Mouse (Mus musculus) midbrain, embryonic 10.5 days (tissue): ENCODE measurements at regions not wholly inside any gene's neighbourhood (a gene's known extent, or its start where the extent isn't known, plus 50 kb on each side); places are given as distances from the start of the nearest gene placed in this dataset.

Source experiments
- DNase-seq: peaks from one replicate; pipeline ENCODE4 v3.0.0-alpha.2; 2017; ENCODE audit warnings: low spot score
- H3K27ac ChIP-seq: fragments of 300-500 bp; sonication (generic); replicated peaks from 2 replicates; pipeline ENCODE4 v1.5.1; 2016; ENCODE audit warnings: mild to moderate bottlenecking
- H3K27me3 ChIP-seq: fragments of 300-500 bp; sonication (generic); 2 replicates; pipeline ENCODE4 v1.6.1; 2016; ENCODE audit warnings: low read depth, mild to moderate bottlenecking; ENCODE audit not compliant: poor library complexity, severe bottlenecking
- H3K36me3 ChIP-seq: fragments of 300-500 bp; sonication (generic); 2 replicates; pipeline ENCODE4 v1.6.1; 2016; ENCODE audit warnings: mild to moderate bottlenecking, moderate library complexity
- H3K4me1 ChIP-seq: fragments of 300-500 bp; sonication (generic); 2 replicates; pipeline ENCODE4 v1.6.1; 2016
- H3K4me3 ChIP-seq: fragments of 300-500 bp; sonication (generic); 2 replicates; pipeline ENCODE4 v1.5.1; 2016; ENCODE audit warnings: mild to moderate bottlenecking, moderate library complexity
- H3K9me3 ChIP-seq: fragments of 300-500 bp; sonication (generic); replicated peaks from 2 replicates; pipeline ENCODE4 v1.6.1; 2016; ENCODE audit warnings: mild to moderate bottlenecking
- WGBS: fragments of 180-500 bp; shearing (Covaris S2); methylation state at CpG from one replicate; pipeline ENCODE4 v1.1.7; 2016; 5-methylcytosine and 5-hydroxymethylcytosine counted together

DNA sequence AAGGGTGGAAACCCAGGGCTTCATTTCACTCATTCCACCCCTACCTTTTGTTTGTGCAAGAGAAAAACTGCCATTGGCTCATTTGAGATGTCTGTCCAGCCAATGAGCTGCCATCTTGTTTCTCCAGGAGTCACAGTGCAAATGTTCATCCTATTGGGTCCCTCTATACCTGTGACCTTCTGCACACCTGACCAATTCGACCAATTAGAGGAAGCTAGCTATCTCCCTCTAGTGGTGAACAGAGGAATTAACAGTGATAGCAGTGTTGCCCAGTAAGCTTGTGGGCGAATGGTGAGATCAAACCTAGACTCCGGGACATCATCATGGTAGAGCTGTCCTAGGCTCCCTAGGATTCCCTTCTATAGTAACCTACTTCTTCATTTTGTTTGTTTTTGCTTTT, 211.1 kb upstream of the Vstm2b start:
- H3K27me3 ChIP-seq, result peaks cover 7% of the 10 kb centered on the region
- H3K9me3 ChIP-seq, result no peaks in the 10 kb centered on the region
- no peaks in the 10 kb centered on the region for H3K36me3 ChIP-seq
- H3K4me1 ChIP-seq, result no peaks in the 10 kb centered on the region
- no peak overlapping the region for H3K27ac ChIP-seq
- no peak for DNase-seq
- no peak overlapping the region for H3K4me3 ChIP-seq
- 91% methylated on average over 3 of the region's 3 CpGs for WGBS

DNA sequence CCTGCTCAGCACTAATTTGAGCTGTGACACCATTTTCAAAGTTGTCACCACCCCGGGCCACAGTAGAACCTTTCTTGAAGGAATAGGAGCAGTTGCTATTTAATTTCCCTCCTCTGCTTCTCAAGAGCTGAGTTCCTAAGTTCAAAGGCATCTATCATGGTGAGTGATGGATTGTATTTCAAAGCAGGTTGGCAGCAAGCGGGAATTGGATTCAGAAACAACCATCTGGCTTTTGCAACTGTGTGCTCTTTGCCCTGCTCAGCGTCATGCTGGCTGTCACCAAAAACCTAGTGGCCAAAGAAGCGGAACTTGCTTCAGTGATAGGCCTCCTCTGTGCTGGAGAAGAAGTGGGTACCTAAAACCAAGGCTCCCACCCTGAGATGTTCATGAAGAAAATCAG, 209.6 kb upstream of the Vstm2b start:
- WGBS, result 87% methylated on average over 4 of the region's 4 CpGs
- no peak overlapping the region for H3K4me3 ChIP-seq
- no peaks in the 10 kb centered on the region for H3K27me3 ChIP-seq
- DNase-seq, result no peak
- H3K27ac ChIP-seq, result no peak overlapping the region
- H3K9me3 ChIP-seq, result no peaks in the 10 kb centered on the region
- H3K4me1 ChIP-seq, result no peaks in the 10 kb centered on the region
- no peaks in the 10 kb centered on the region for H3K36me3 ChIP-seq

DNA sequence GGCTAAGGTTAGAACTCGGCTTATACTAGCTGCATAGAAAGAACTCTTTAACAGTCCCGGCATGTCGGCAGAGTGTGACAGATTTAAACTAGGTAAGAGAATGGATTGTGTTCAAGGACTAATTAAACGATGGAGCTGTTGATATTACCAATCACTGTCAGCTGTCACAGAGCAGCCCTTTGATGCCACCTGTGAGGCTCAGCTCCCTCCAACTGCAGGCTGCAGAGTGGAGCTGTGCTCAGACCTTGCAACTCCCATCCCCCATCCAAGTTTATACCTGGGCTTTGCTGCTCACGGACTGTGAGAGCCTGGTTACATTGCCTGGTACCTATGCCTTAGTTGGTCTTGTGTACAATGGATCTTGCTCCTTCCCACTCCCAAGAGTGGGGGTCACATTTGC, 204.4 kb upstream of the Vstm2b start:
- H3K9me3 ChIP-seq, result no peaks in the 10 kb centered on the region
- no peak for DNase-seq
- H3K4me1 ChIP-seq, result no peaks in the 10 kb centered on the region
- no peaks in the 10 kb centered on the region for H3K27me3 ChIP-seq
- no peak overlapping the region for H3K4me3 ChIP-seq
- no peaks in the 10 kb centered on the region for H3K36me3 ChIP-seq
- no peak overlapping the region for H3K27ac ChIP-seq
- 73% methylated on average over 5 of the region's 5 CpGs for WGBS

DNA sequence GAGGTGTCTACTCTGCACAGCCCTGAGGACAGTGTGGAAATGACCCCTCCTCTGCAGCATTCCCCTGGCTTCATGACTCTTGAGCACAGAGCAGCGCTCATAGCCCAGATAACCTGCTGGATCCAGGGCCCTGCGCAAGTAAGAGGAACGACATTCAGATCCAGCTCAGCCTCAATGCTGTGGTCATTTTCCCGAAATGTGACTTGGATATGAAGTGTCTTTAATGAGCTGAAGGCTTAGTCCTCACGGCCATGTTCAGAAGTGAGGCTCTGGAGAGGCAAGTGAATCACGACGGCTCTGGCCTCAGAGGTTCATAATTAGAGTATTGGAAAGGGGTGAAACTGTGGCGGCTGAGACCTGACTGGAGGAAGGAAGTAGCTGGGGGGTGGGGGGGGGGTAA, 200.6 kb upstream of the Vstm2b start:
- H3K27ac ChIP-seq, result no peak overlapping the region
- H3K4me1 ChIP-seq, result no peaks in the 10 kb centered on the region
- H3K4me3 ChIP-seq, result no peak overlapping the region
- H3K9me3 ChIP-seq, result no peaks in the 10 kb centered on the region
- 86% methylated on average over 8 of the region's 8 CpGs for WGBS
- no peak for DNase-seq
- no peaks in the 10 kb centered on the region for H3K36me3 ChIP-seq
- no peaks in the 10 kb centered on the region for H3K27me3 ChIP-seq

DNA sequence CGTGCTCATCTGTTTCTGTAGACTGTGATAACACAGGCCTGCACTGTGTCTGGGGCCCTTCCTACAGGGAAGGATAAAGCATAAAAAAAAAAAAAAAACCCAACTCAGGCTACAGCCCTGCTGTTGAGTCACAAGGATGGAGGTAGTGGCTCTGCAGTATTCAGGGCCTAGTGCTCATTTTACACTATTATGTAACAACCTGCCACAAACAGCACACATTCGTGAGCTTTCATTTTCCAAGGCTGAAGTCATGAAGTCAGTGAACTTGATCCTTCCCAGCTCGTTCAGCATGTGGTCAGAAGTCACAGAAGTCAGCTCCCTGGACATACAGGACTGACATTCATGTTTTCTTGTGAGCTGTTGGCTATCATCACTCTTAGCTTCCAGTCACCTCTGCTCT, 199.8 kb upstream of the Vstm2b start:
- Histone ChIP-seq H3K27me3 (no peaks in the 10 kb centered on the region), H3K36me3 (no peaks in the 10 kb centered on the region), H3K9me3 (no peaks in the 10 kb centered on the region), H3K4me3 (no peak overlapping the region), H3K27ac (no peak overlapping the region), H3K4me1 (no peaks in the 10 kb centered on the region)
- 74% methylated on average over 3 of the region's 3 CpGs for WGBS
- no peak for DNase-seq

DNA sequence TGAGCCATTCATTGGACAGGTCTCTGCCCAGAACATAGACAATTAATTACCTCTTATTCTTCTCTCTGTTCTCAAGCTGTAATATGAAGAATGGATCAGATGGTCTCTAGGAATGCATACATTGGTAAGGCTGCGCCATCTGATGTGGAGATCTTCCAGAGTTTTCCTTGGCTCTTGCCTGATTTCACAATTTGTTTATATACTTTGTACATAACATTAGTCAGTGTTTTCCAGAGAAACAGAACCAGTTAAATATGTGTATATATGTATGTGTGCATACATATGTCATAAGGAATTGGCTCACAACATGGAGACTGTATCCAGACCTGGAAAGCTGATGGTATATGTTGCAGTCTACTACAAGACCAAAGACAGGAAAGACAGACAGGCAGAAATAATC, 198.5 kb upstream of the Vstm2b start:
- Histone ChIP-seq H3K4me1 (no peaks in the 10 kb centered on the region), H3K27ac (no peak overlapping the region), H3K27me3 (no peaks in the 10 kb centered on the region), H3K9me3 (no peaks in the 10 kb centered on the region), H3K4me3 (no peak overlapping the region), H3K36me3 (no peaks in the 10 kb centered on the region)
- DNase-seq, result no peak
- 98% methylated on average over 1 of the region's 1 CpGs for WGBS

DNA sequence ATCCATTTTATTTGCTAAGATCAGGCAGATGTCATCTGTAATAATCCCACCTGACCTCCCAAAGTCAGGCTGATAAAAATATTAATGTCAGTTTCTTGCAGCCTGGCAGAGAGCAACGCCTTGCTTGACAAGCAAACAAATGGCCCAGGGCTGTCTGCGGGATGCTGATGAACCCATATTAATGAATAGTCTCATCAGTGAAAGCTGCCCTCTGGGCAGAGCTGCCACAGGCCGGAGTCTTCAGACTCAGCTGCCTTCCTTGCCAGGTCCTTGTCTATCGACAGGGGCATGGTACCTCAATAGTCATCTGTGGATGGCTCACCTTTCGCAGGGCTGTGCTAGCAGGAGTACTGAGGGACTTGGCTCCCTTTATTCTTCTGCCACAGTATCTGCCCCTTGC, 197.5 kb upstream of the Vstm2b start:
- Histone ChIP-seq H3K36me3 (no peaks in the 10 kb centered on the region), H3K27ac (no peak overlapping the region), H3K4me1 (no peaks in the 10 kb centered on the region), H3K9me3 (no peaks in the 10 kb centered on the region; the same call in 1 of the 2 replicates), H3K27me3 (no peaks in the 10 kb centered on the region), H3K4me3 (no peak overlapping the region)
- WGBS, result 86% methylated on average over 5 of the region's 5 CpGs
- no peak for DNase-seq

DNA sequence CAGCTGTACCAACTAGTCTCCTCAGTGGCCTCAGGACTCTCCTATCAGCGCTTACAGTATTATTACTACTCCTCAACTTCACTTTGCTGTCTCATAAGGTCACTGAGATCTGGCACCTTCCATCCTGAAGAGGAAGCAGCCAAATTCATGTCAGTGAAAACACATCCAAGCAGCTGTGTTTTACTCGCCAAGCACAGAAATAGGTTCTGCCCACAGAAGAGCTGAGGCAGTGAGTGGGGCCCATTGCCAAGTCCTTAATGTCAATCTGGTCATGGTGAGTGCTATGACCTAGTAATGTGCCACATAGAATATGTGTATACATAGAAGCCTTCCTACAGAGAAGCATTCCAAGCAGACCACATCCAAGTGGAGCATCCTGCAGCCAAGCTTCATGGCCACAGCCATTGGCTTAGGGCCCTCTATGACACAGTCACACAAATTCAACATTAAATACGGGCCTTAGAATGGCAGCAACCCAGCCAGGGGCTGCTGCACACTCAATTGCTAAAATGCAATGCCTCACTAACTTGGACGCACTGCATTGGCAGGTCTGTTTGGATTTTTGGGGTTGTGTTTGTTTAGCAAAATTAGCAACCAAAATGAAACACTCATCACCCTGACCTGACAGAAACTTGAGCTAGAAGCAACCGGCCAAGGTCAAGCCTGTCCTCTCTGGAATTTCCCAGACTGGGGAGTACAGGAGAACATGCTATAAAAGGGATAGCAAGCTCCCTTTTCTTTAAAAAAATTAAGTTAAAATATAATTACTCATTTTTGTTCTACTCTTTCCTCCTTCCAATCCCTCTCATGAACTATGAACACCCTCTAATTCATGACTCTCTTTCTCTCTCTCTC, 195.7 kb upstream of the Vstm2b start:
- Histone ChIP-seq H3K27ac (no peak overlapping the region), H3K4me1 (no peaks in the 10 kb centered on the region), H3K4me3 (no peak overlapping the region), H3K9me3 (no peaks in the 10 kb centered on the region; the same call in 1 of the 2 replicates), H3K27me3 (no peaks in the 10 kb centered on the region), H3K36me3 (no peaks in the 10 kb centered on the region)
- no peak for DNase-seq
- 89% methylated on average over 5 of the region's 5 CpGs for WGBS

DNA sequence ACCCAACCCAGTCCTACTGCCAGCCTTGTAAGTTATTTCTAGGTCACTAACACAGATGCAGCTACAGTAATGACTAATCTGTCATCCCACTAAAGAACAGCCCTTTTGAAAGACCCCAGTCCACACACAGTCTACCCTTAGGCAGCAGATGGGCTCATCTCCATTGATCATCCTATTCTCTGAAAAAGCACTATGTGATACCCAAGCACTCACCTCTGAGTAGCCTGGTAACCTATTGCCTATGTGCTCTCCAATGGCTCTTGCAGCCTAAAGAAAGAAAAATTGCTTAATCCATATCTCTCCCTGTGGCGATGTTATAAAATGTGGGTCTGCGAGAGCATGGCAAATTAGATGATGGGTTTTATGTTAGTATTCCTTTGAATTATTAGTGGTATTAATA, 189.9 kb upstream of the Vstm2b start:
- Histone ChIP-seq H3K27ac (no peak overlapping the region), H3K27me3 (no peaks in the 10 kb centered on the region), H3K4me3 (no peak overlapping the region), H3K4me1 (no peaks in the 10 kb centered on the region), H3K36me3 (no peaks in the 10 kb centered on the region), H3K9me3 (no peaks in the 10 kb centered on the region; the same call in 1 of the 2 replicates)
- WGBS, result 97% methylated on average over 2 of the region's 2 CpGs
- DNase-seq, result no peak

DNA sequence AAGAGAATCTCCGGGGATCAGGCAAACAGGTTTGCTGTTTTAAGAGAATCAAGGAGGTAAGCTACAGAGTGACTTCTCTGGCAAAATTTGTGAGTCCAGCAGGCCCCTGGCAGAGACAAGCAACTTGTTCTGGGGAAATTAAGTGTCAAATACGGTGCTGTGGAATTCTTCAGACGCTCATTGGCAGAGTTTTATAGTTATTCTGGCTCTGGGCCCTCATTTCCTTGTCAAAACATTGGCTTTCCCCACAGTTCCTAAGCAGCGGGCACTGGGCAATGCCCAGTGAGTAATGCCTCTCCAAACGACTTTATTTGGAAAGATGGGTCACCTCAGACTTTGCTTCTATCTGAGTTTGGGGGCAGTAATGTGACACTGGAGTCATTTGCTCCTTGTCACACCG, 180.1 kb upstream of the Vstm2b start:
- Histone ChIP-seq H3K9me3 (no peaks in the 10 kb centered on the region), H3K36me3 (no peaks in the 10 kb centered on the region), H3K27me3 (no peaks in the 10 kb centered on the region), H3K4me3 (no peak overlapping the region), H3K4me1 (no peaks in the 10 kb centered on the region), H3K27ac (no peak overlapping the region)
- no peak for DNase-seq
- 85% methylated on average over 6 of the region's 6 CpGs for whole genome bisulfite sequencing

DNA sequence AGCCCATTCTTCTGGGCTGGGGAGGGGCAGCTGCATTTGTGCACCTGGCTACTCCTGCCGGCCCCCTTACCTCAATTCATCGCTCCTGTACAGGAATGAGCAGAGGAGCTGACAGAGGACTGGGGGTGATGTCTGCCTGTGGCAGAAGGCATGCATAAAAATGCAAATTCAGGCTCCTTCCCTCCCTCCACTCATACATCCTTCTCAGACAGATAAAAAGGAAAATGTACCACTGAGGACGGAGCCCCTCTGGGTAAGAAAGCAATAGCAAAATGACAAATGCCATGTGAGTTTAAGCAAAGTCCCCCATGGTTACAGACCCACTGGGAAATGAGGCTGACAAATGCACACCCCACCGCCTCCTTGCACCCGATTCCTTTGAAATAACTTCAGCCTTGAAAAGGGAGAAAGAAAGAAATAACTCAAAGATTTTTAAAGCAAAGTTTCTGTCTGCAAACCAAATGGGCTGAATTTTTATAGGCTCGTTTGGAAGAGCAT, 161.1 kb upstream of the Vstm2b start:
- Histone ChIP-seq H3K4me1 (no peaks in the 10 kb centered on the region), H3K36me3 (no peaks in the 10 kb centered on the region), H3K27me3 (no peaks in the 10 kb centered on the region), H3K27ac (no peak overlapping the region), H3K4me3 (no peak overlapping the region), H3K9me3 (no peaks in the 10 kb centered on the region)
- WGBS, result 67% methylated on average over 6 of the region's 6 CpGs
- DNase-seq, result no peak

DNA sequence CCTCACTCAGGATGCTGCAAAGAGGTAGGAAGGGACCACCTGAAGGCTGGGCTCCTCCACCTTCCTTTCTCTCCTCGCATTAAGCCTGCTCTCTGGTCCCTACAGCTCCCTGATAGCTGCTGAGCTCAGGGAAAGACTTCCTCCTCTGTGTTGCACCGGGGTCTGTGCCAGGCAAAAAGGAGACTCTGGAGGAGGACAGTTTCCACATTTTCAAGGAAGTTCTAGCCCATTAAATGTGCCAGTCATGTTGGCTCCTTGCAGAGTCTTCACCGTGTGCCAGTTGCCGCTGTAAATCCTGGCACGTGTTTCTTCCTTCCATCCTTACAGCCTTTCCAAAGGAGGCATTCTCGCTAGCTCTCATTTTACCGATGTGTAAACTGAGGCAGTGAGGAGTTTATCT, 160.6 kb upstream of the Vstm2b start:
- H3K27ac ChIP-seq, result no peak overlapping the region
- DNase-seq, result no peak
- H3K4me3 ChIP-seq, result no peak overlapping the region
- 78% methylated on average over 7 of the region's 7 CpGs for WGBS
- no peaks in the 10 kb centered on the region for H3K27me3 ChIP-seq
- no peaks in the 10 kb centered on the region for H3K36me3 ChIP-seq
- H3K9me3 ChIP-seq, result no peaks in the 10 kb centered on the region
- H3K4me1 ChIP-seq, result no peaks in the 10 kb centered on the region

DNA sequence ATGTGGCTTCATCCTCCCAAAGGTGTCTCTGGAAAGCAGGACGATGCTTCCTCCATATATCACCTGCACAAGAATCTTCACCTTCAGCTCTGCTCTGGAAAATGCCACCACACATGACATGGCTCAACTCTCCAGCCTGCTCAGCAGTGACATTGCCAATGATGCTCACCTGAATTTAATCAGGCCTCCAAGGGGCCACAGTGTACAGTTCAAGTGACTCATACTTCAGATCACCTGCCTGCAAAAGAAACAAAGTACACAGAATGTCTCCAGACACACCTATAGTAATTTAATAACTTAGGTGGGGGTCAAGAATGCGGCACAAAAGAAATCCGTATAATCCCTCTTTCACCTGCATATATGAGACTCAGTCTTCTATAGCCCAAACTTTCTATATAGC, 160.0 kb upstream of the Vstm2b start:
- Histone ChIP-seq H3K9me3 (no peaks in the 10 kb centered on the region), H3K4me3 (no peak overlapping the region), H3K27ac (no peak overlapping the region), H3K4me1 (no peaks in the 10 kb centered on the region), H3K36me3 (no peaks in the 10 kb centered on the region), H3K27me3 (no peaks in the 10 kb centered on the region)
- 89% methylated on average over 3 of the region's 3 CpGs for WGBS
- no peak for DNase-seq
